Comparison of ENCODE assay signal across 7 mouse cellular contexts in genomic region chr12:85219236-85219904, GRCm38 (mm10). TPM values are rescaled to one million over a fixed set of nuclear protein-coding genes. Genes with fewer than 3 reads are reported as not detected.
DNase-seq lines count a peak whose midpoint lies in the region; ATAC-seq and TF ChIP-seq lines count a peak whose summit lies in the region.

Eif2b2 (plus strand) TSS chr12:85219481.

- peak within 1 kb of the TSS; percentile 60 for H3K27ac ChIP-seq in intestine, postnatal 0 days (ENCODE audit: low read depth, low read length)
- H3K27ac ChIP-seq in midbrain, embryonic 12.5 days (replicated peaks) = peak within 1 kb of the TSS; percentile 54
- H3K27ac ChIP-seq in small intestine, adult 2 months (ENCODE audit: insufficient read depth, low read depth, low read length) = peak within 1 kb of the TSS; percentile 33

- WGBS in intestine, postnatal 0 days = under 1% methylated on average over 54 of the region's 54 CpGs
- under 1% methylated on average over 53 of the region's 54 CpGs for WGBS in midbrain, embryonic 12.5 days
- WGBS in small intestine, adult 2 months = under 1% methylated on average over 54 of the region's 54 CpGs

- intact Hi-C loops in left cerebral cortex, postnatal 4 days (cut with DNase I) = no loop called here

- peak; percentile 100 for ATAC-seq in intestine, postnatal 0 days
- peak; percentile 100 for ATAC-seq in midbrain, embryonic 12.5 days (ENCODE audit: low FRiP score, low read depth)

- H3K36me3 ChIP-seq in intestine, postnatal 0 days (ENCODE audit: control insufficient read depth, insufficient read depth) = peaks cover 32% of the 10 kb centered on the region
- peaks cover 37% of the 10 kb centered on the region for H3K36me3 ChIP-seq in midbrain, embryonic 12.5 days
- peaks cover 23% of the 10 kb centered on the region for H3K36me3 ChIP-seq in small intestine, adult 2 months (ENCODE audit: control insufficient read depth, insufficient read depth, low read length)

- peak within 1 kb of the TSS; percentile 83 for H3K4me3 ChIP-seq in intestine, postnatal 0 days (ENCODE audit: low read depth, low read length)
- H3K4me3 ChIP-seq in midbrain, embryonic 12.5 days = peak within 1 kb of the TSS; percentile 91
- H3K4me3 ChIP-seq in small intestine, adult 2 months (ENCODE audit: low read depth, low read length) = peak within 1 kb of the TSS; percentile 93

- DNase-seq in adrenal gland, adult 8-10 months = peak; percentile 98
- DNase-seq in embryo, embryonic 9.5 days (ENCODE audit: extremely low spot score) = peak; percentile 98
- peak; percentile 69 for DNase-seq in gonadal fat pad, adult 2 months (ENCODE audit: low read depth)
- DNase-seq in left cerebral cortex, postnatal 4 days = peak; percentile 98

- H3K9ac ChIP-seq in intestine, postnatal 0 days (ENCODE audit: low read depth, low read length) = peak within 1 kb of the TSS; percentile 68
- H3K9ac ChIP-seq in midbrain, embryonic 12.5 days (replicated peaks) = peak within 1 kb of the TSS; percentile 77

- TF ChIP-seq CTCF in intestine, postnatal 0 days (IDR thresholded peaks at IDR 0.05; ENCODE audit: low read depth) = no peak
- TF ChIP-seq CTCF in small intestine, adult 2 months (IDR thresholded peaks at IDR 0.05; ENCODE audit: extremely low read depth, insufficient read length, insufficient replicate concordance, low read depth, low read length) = no peak

- no peak; the same call in 1 of the 2 replicates for TF ChIP-seq POLR2A in small intestine, adult 2 months (IDR thresholded peaks at IDR 0.05; ENCODE audit: low read depth, low read length)

- H3K4me2 ChIP-seq in intestine, postnatal 0 days (replicated peaks; ENCODE audit: low read depth) = peak within 1 kb of the TSS; percentile 87
- H3K4me2 ChIP-seq in midbrain, embryonic 12.5 days (replicated peaks) = peak within 1 kb of the TSS; percentile 86

- peaks cover 3% of the 10 kb centered on the region; the same call in 1 of the 2 replicates for H3K4me1 ChIP-seq in intestine, postnatal 0 days (replicated peaks; ENCODE audit: control insufficient read depth, insufficient read depth, low read length)
- peaks cover 23% of the 10 kb centered on the region for H3K4me1 ChIP-seq in midbrain, embryonic 12.5 days
- H3K4me1 ChIP-seq in small intestine, adult 2 months (ENCODE audit: control insufficient read depth, insufficient read depth, insufficient read length, low read length) = no peaks in the 10 kb centered on the region

- H3K9me3 ChIP-seq in intestine, postnatal 0 days (ENCODE audit: control insufficient read depth) = no peaks in the 10 kb centered on the region
- no peaks in the 10 kb centered on the region for H3K9me3 ChIP-seq in midbrain, embryonic 12.5 days

- no peaks in the 10 kb centered on the region for H3K27me3 ChIP-seq in intestine, postnatal 0 days (replicated peaks; ENCODE audit: control insufficient read depth, insufficient read depth, low read length)
- no peaks in the 10 kb centered on the region for H3K27me3 ChIP-seq in midbrain, embryonic 12.5 days
- no peaks in the 10 kb centered on the region for H3K27me3 ChIP-seq in small intestine, adult 2 months (ENCODE audit: control insufficient read depth, insufficient read depth, low read length)

RNA-seq across cellular contexts. Expression of gene Eif2b2, which starts in this region (rescaled TPM):
- 100 to 1,000 TPM in 3 of 4 experiments, 10 to 100 TPM in 1; 91.5 to 111 (median 106) TPM for total RNA-seq in adrenal gland, adult 8-10 months (2022)
- 111 and 189 TPM in 2 replicates for polyA plus RNA-seq in gonadal fat pad, adult 2 months (2012; rRNA removed)
- 44.5 and 44.9 TPM in 2 replicates for polyA plus RNA-seq in intestine, postnatal 0 days (2015; fragmentation: Nextera tagmentation; extraction: Ambion mirVana)
- total RNA-seq in left cerebral cortex, postnatal 4 days (2021) = 10 to 100 TPM; 63.5 to 67.2 TPM
- 85.7 and 86.6 TPM in 2 replicates for polyA plus RNA-seq in midbrain, embryonic 12.5 days (2016; fragmentation: Nextera tagmentation; extraction: Ambion mirVana)
- polyA plus RNA-seq in small intestine, adult 2 months (2012; rRNA removed) = 58.8 and 103 TPM in 2 replicates

Comparison
In these comparisons a context has a peak if more than half of its experiments do, and no peak if none do; other contexts are left out.
1. Peak in every context shown above with its lines: DNase-seq, ATAC-seq, H3K4me3 ChIP-seq and H3K27ac ChIP-seq.